Mouse (Mus musculus): ENCODE data around the gene Zfp579.
A peak's percentile ranks its signal among the peaks of the same experiment; 100 is the strongest.
"Not testable (repeated sequence)": the region's sequence is repeated elsewhere in the genome, so short reads cannot be mapped to it uniquely, and the experiment has no call there.

Gene Zfp579

GRCm38 (mm10) chr7:5015118-5016001, 19.4 kb upstream of the Zfp579 start, which contains the start of gene Gm44973:
Gene Gm44973, plus strand, starts transcription at chr7:5015496.
- peak; percentile 88 to 94 for DNase-seq (ENCODE audit: low spot score in 2 of 2)

- DNase-seq (ENCODE audit: low spot score in 2 of 2): peak; percentile 96 to 97
Observed at GRCm38 (mm10) chr7:5014251-5015117, 18.5 kb upstream of the Zfp579 start, which contains the start of the genes Zfp524 and Fiz1. Gene Zfp524, plus strand, starts transcription at chr7:5014415. Gene Fiz1, minus strand, starts transcription at chr7:5014697.

- DNase-seq (ENCODE audit: low spot score in 2 of 2): no peak
Observed at GRCm38 (mm10) chr7:5012681-5013513, 16.9 kb upstream of the Zfp579 start.

- no peak for DNase-seq (ENCODE audit: low spot score in 2 of 2)
Observed at GRCm38 (mm10) chr7:5008229-5008628, 12.3 kb upstream of the Zfp579 start.

GRCm38 (mm10) chr7:5002876-5003275, 6.9 kb upstream of the Zfp579 start:
- DNase-seq (ENCODE audit: low spot score in 2 of 2): not testable (repeated sequence)

GRCm38 (mm10) chr7:4999876-5000275, 3.9 kb upstream of the Zfp579 start:
- no peak for DNase-seq (ENCODE audit: low spot score in 2 of 2)

- DNase-seq (ENCODE audit: low spot score in 2 of 2): no peak
Observed at GRCm38 (mm10) chr7:4996934-4997333, 976 bp upstream of the Zfp579 start.

GRCm38 (mm10) chr7:4995268-4996002, 523 bp downstream of the Zfp579 start:
- DNase-seq (ENCODE audit: low spot score in 2 of 2): no peak

- no peak for DNase-seq (ENCODE audit: low spot score in 2 of 2)
Observed at GRCm38 (mm10) chr7:4993999-4994788, 1.8 kb downstream of the Zfp579 start.

- no peak for DNase-seq (ENCODE audit: low spot score in 2 of 2)
Observed at GRCm38 (mm10) chr7:4993347-4993998, 2.5 kb downstream of the Zfp579 start.

GRCm38 (mm10) chr7:4988250-4988649, 7.7 kb downstream of the Zfp579 start:
- no peak for DNase-seq (ENCODE audit: low spot score in 2 of 2)

GRCm38 (mm10) chr7:4976832-4977231, 19.1 kb downstream of the Zfp579 start:
- no peak for DNase-seq (ENCODE audit: low spot score in 2 of 2)

GRCm38 (mm10) chr7:4975455-4975854, 20.5 kb downstream of the Zfp579 start:
- DNase-seq (ENCODE audit: low spot score in 2 of 2): no peak

- DNase-seq (ENCODE audit: low spot score in 2 of 2): no peak
Observed at GRCm38 (mm10) chr7:4972321-4973047, 23.5 kb downstream of the Zfp579 start.

- no peak for DNase-seq (ENCODE audit: low spot score in 2 of 2)
Observed at GRCm38 (mm10) chr7:4971710-4972109, 24.2 kb downstream of the Zfp579 start.

GRCm38 (mm10) chr7:4971068-4971467, 24.9 kb downstream of the Zfp579 start, which contains the start of gene Sbk3:
Gene Sbk3, minus strand, starts transcription at chr7:4971168.
- DNase-seq (ENCODE audit: low spot score in 2 of 2): no peak

- no peak for DNase-seq (ENCODE audit: low spot score in 2 of 2)
Observed at GRCm38 (mm10) chr7:4964988-4965387, 31.0 kb downstream of the Zfp579 start.

GRCm38 (mm10) chr7:4964272-4964671, 31.7 kb downstream of the Zfp579 start, which contains the start of gene Sbk2:
Gene Sbk2, minus strand, starts transcription at chr7:4964406.
- DNase-seq (ENCODE audit: low spot score in 2 of 2): peak; percentile 73 to 88

GRCm38 (mm10) chr7:4963527-4963926, 32.4 kb downstream of the Zfp579 start:
- DNase-seq (ENCODE audit: low spot score in 2 of 2): no peak

Measured in spleen, postnatal 4 days (tissue).